Mouse (Mus musculus) MEL (cell line): ENCODE measurements at regions not wholly inside any gene's neighbourhood (a gene's known extent, or its start where the extent isn't known, plus 50 kb on each side); places are given as distances from the start of the nearest gene placed in this dataset.

Experiments used
- CTCF ChIP-seq, 3 experiments: IDR thresholded peaks in 2 of 3; conservative IDR thresholded peaks in 1 of 3; 2 replicates each; pipeline ENCODE4 v1.5.1; 2011 to 2012; ENCODE audit warnings: low read length in 3 of 3, low read depth in 2 of 3, mild to moderate bottlenecking in 2 of 3, improper control_type of control experiment in 1 of 3, inconsistent platforms in 1 of 3, mixed read lengths in 1 of 3, moderate library complexity in 1 of 3; ENCODE audit not compliant: control insufficient read depth in 1 of 3, insufficient read depth in 1 of 3, poor library complexity in 1 of 3, severe bottlenecking in 1 of 3
- EP300 ChIP-seq, 2 experiments: IDR thresholded peaks; 2 replicates each; pipeline ENCODE4 v1.6.1; 2011; ENCODE audit warnings: improper control_type of control experiment in 2 of 2, low read length in 2 of 2, low read depth in 1 of 2, mild to moderate bottlenecking in 1 of 2
- POLR2A ChIP-seq, 2 experiments: IDR thresholded peaks; 2 replicates each; pipeline ENCODE4 v1.6.1; 2011 to 2012; ENCODE audit warnings: low read length in 2 of 2, mild to moderate bottlenecking in 2 of 2, control low read depth in 1 of 2, improper control_type of control experiment in 1 of 2, low read depth in 1 of 2, moderate library complexity in 1 of 2; ENCODE audit not compliant: control insufficient read depth in 1 of 2, insufficient read depth in 1 of 2, poor library complexity in 1 of 2
- ZC3H11A ChIP-seq: IDR thresholded peaks from 2 replicates; pipeline ENCODE4 v1.6.1; 2012; ENCODE audit warnings: low read depth, mild to moderate bottlenecking, inconsistent platforms, low read length, improper control_type of control experiment

DNA sequence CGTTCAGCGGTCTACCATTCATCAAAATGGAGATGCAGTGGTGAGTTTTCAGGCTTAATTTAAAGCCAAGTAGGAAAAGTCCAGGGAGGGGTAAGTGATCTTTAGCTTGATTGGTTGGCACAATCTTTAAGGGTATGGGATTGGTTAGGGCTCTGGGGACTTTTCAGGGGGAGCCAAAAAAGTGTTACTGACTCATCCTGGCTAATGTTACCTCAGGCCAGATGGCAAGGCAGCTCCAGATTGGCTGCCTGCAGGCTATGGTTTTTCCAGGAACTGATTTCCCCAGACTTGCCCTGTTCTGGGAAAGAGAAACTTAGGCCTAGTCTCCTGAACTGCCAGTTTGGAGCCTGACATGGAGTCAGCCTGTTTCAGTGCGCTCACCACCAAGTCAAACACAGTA, 539.6 kb upstream of the Lmcd1 start:
- TF ChIP-seq ZC3H11A = no peak
- no peak for TF ChIP-seq POLR2A (IDR thresholded peaks at IDR 0.05; ENCODE audit: control insufficient read depth in 1 of 2, insufficient read depth in 1 of 2, low read depth in 1 of 2, low read length in 2 of 2, poor library complexity in 1 of 2)
- no peak for TF ChIP-seq EP300 (IDR thresholded peaks at IDR 0.05; ENCODE audit: low read depth in 1 of 2, low read length in 2 of 2)
- no peak for TF ChIP-seq CTCF (IDR thresholded peaks at IDR 0.05 in 2 of 3, conservative IDR thresholded peaks at IDR 0.05 in 1 of 3; ENCODE audit: control insufficient read depth in 1 of 3, insufficient read depth in 1 of 3, low read depth in 2 of 3, low read length in 3 of 3, poor library complexity in 1 of 3, severe bottlenecking in 1 of 3)
